Mouse (Mus musculus) bone marrow macrophage, adult 2 months (primary cell): ENCODE data around the gene Radil.

ENCODE experiments used
- CTCF ChIP-seq: IDR thresholded peaks from 2 replicates; pipeline ENCODE4 v1.5.1; 2012; ENCODE audit warnings: low read depth, mild to moderate bottlenecking, low read length, moderate library complexity
- POLR2A ChIP-seq: IDR thresholded peaks from 2 replicates; pipeline ENCODE4 v1.6.1; 2012; ENCODE audit warnings: mild to moderate bottlenecking, low read depth, low read length, borderline replicate concordance

DNA sequence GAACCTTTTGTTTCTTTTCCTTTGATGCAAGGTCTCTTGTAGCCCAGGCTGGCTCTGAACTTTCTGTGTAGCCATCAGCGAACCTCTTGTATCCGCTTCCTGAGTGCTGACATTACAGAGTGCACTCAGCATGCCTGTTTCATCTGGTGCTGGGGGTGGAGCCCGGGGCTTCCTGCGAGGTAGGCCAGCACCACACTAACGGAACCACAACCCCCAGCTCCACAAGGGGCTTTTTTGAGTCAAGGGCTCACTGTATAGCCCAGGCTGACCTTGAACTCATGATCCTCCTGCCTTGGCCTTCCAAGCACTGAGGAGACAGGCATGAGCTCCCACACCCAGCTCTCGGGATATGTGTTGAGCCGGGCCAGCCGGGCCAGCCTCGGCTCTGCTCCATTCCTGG is 100.1 kb downstream of the Radil start:
- TF ChIP-seq POLR2A: no peak
- no peak for TF ChIP-seq CTCF
